In the genomic region with DNA sequence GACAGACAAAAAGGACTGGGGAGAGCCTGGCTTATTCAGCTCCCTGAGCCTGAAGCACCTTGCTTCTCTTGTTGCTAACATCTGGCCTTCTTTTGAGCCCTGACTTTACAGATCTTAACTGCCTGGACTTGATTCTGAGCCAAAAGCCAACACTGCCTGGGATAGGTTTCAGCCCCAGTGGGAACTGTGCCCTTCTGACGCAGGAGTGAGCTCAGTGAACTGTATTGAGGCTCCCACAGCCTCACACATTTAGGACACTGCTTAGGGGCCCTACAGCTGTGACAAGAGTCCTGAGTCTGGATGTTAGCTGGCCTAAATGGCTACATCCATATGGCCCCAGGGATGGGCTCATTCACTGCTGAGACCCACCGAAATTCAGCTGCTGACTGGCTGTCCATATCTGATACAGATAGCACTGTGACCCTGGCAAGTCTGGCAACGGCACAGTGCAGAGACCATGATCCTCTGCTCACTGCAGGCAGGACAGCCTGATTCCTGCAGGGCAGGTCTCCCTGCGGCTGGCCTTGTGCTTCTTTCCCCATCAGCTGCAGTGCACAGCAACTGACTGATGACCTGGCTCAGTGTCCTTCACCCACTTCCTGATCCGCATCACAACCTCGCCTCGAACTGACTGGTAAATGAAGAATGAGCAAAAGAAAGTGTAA, we compare ENCODE assay signal across 15 mouse cellular contexts. TPM values are rescaled to one million over a fixed set of nuclear protein-coding genes. Genes with fewer than 3 reads are reported as not detected.
DNase-seq lines count a peak whose midpoint lies in the region; ATAC-seq and TF ChIP-seq lines count a peak whose summit lies in the region.
"Had no signal": no experiment of that assay in that cellular context is flagged by ENCODE, and none has a peak within 500 bp of the region (broad histone marks: within the 10 kb centered on the region; RNA-seq: fewer than 3 reads in every experiment).

No protein-coding gene starts in this region.

- peaks cover 80% of the 10 kb centered on the region for H3K36me3 ChIP-seq in liver, adult 2 months (ENCODE audit: control insufficient read depth, insufficient read depth, low read length)
- H3K36me3 ChIP-seq in liver, embryonic 11.5 days (ENCODE audit: control insufficient read depth, insufficient read depth, low read length): peaks cover 44% of the 10 kb centered on the region
- peaks cover 80% of the 10 kb centered on the region for H3K36me3 ChIP-seq in intestine, postnatal 0 days (ENCODE audit: control insufficient read depth, insufficient read depth)

- H3K9ac ChIP-seq in liver, adult 2 months (ENCODE audit: low read depth, low read length): no peak overlapping the region
- H3K9ac ChIP-seq in liver, embryonic 11.5 days (ENCODE audit: low read depth, low read length): no peak overlapping the region
- no peak overlapping the region for H3K9ac ChIP-seq in intestine, postnatal 0 days (ENCODE audit: low read depth, low read length)
- H3K9ac ChIP-seq: midbrain, embryonic 15.5 days; neural tube, embryonic 13.5 days had no signal

- no peaks in the 10 kb centered on the region for H3K27me3 ChIP-seq in liver, adult 2 months (ENCODE audit: control insufficient read depth, insufficient read depth, low read length)
- H3K27me3 ChIP-seq in liver, embryonic 11.5 days (replicated peaks; ENCODE audit: control insufficient read depth, insufficient read depth, low read length): no peaks in the 10 kb centered on the region
- H3K27me3 ChIP-seq in intestine, postnatal 0 days (replicated peaks; ENCODE audit: control insufficient read depth, insufficient read depth, low read length): no peaks in the 10 kb centered on the region
- H3K27me3 ChIP-seq: midbrain, embryonic 15.5 days; neural tube, embryonic 13.5 days; Patski had no signal

- H3K4me2 ChIP-seq in liver, embryonic 11.5 days: no peak overlapping the region
- H3K4me2 ChIP-seq in intestine, postnatal 0 days (replicated peaks; ENCODE audit: low read depth): no peak overlapping the region
- H3K4me2 ChIP-seq: midbrain, embryonic 15.5 days; neural tube, embryonic 13.5 days had no signal

- no peak overlapping the region for H3K4me3 ChIP-seq in liver, adult 2 months (ENCODE audit: insufficient read depth, low read depth, low read length)
- H3K4me3 ChIP-seq in liver, embryonic 11.5 days (ENCODE audit: low read depth, low read length): no peak overlapping the region
- no peak overlapping the region for H3K4me3 ChIP-seq in intestine, postnatal 0 days (ENCODE audit: low read depth, low read length)
- H3K4me3 ChIP-seq: forebrain, embryonic 10.5 days; limb, embryonic 10.5 days; midbrain, embryonic 15.5 days; neural tube, embryonic 13.5 days had no signal

- 34% methylated on average over 7 of the region's 7 CpGs for WGBS in liver, adult 2 months
- WGBS in liver, embryonic 11.5 days: 80% methylated on average over 7 of the region's 7 CpGs
- WGBS in intestine, postnatal 0 days: 65% methylated on average over 7 of the region's 7 CpGs

- H3K4me1 ChIP-seq in liver, adult 2 months (ENCODE audit: control insufficient read depth, insufficient read depth, low read length): no peaks in the 10 kb centered on the region
- no peaks in the 10 kb centered on the region for H3K4me1 ChIP-seq in liver, embryonic 11.5 days (replicated peaks; ENCODE audit: control insufficient read depth, insufficient read depth, low read length)
- H3K4me1 ChIP-seq in intestine, postnatal 0 days (replicated peaks; ENCODE audit: control insufficient read depth, insufficient read depth, low read length): peaks cover 9% of the 10 kb centered on the region; the same call in 1 of the 2 replicates
- H3K4me1 ChIP-seq: forebrain, embryonic 10.5 days; midbrain, embryonic 15.5 days; neural tube, embryonic 13.5 days had no signal

- H3K9me3 ChIP-seq in liver, embryonic 11.5 days (ENCODE audit: control insufficient read depth, low read length): no peaks in the 10 kb centered on the region
- no peaks in the 10 kb centered on the region for H3K9me3 ChIP-seq in intestine, postnatal 0 days (ENCODE audit: control insufficient read depth)
- H3K9me3 ChIP-seq: forebrain, embryonic 10.5 days; limb, embryonic 10.5 days; midbrain, embryonic 15.5 days; neural tube, embryonic 13.5 days had no signal

- ATAC-seq in liver, embryonic 11.5 days (replicated peaks; ENCODE audit: low FRiP score): no peak
- 0 out of 2 replicates have a peak, but pooled peaks have one; percentile 20 for ATAC-seq in intestine, postnatal 0 days
- peak; percentile 50; the same call in 1 of the 2 replicates for ATAC-seq in megakaryocyte-erythroid progenitor cell, adult 5-6 weeks (replicated peaks; ENCODE audit: low FRiP score, low TSS enrichment, poor library complexity, severe bottlenecking)
- ATAC-seq in frontal cortex, adult (ENCODE audit: low TSS enrichment): no peak
- ATAC-seq: hindbrain, embryonic 16.5 days; midbrain, embryonic 15.5 days; Patski had no signal

- TF ChIP-seq CTCF in liver, adult 2 months (IDR thresholded peaks at IDR 0.05; ENCODE audit: low read depth, low read length): no peak
- no peak for TF ChIP-seq CTCF in intestine, postnatal 0 days (IDR thresholded peaks at IDR 0.05; ENCODE audit: low read depth)

- peaks cover 6% of the 10 kb centered on the region for H3K79me2 ChIP-seq in liver, adult 2 months (ENCODE audit: control insufficient read depth, insufficient read depth, low read length)

- no peak for TF ChIP-seq POLR2A in liver, adult 2 months (IDR thresholded peaks at IDR 0.05; ENCODE audit: extremely low read depth, insufficient read depth, low read length)

- H3K27ac ChIP-seq in liver, adult 2 months (replicated peaks; ENCODE audit: insufficient read depth, low read depth, low read length): no peak overlapping the region
- no peak overlapping the region for H3K27ac ChIP-seq in liver, embryonic 11.5 days (ENCODE audit: low read depth, low read length)
- peak overlapping the region; percentile 46; the same call in 1 of the 2 replicates for H3K27ac ChIP-seq in intestine, postnatal 0 days (ENCODE audit: low read depth, low read length)
- H3K27ac ChIP-seq: forebrain, embryonic 10.5 days; limb, embryonic 10.5 days; midbrain, embryonic 15.5 days; neural tube, embryonic 13.5 days had no signal

- peak; percentile 57 for DNase-seq in liver, adult 2 months (ENCODE audit: extremely low read depth, low read depth, low spot score)
- DNase-seq in liver, embryonic 11.5 days (ENCODE audit: low spot score): no peak
- DNase-seq in adrenal gland, adult (ENCODE audit: inconsistent age in 2 of 2, low spot score in 1 of 2): peak; percentile 88 to 94
- DNase-seq in cerebellum, postnatal 25 days: no peak
- DNase-seq: cerebellum, adult 8-10 months; layer of hippocampus, adult 9-11 months had no signal

RNA-seq across cellular contexts. Expression of a gene that starts 11.4 kb away (rescaled TPM):
- 97.2 and 107 TPM in 2 replicates for total RNA-seq in liver, adult 2 months (2014; rRNA removed)
- 37.5 and 37.7 TPM in 2 replicates for polyA plus RNA-seq in liver, adult 2 months (2012; rRNA removed)
- 67.1 and 71.5 TPM in 2 replicates for polyA plus RNA-seq in liver, embryonic 11.5 days (2014; fragmentation: Nextera tagmentation; extraction: Ambion mirVana)
- polyA plus RNA-seq in intestine, postnatal 0 days (2015; fragmentation: Nextera tagmentation; extraction: Ambion mirVana): 88.2 and 108 TPM in 2 replicates
- 37.3 and 51.4 TPM in 2 replicates for total RNA-seq in megakaryocyte-erythroid progenitor cell, adult 5-6 weeks (2014; fragmentation: Nextera tagmentation)
- total RNA-seq in megakaryocyte-erythroid progenitor cell, adult 5-6 weeks (2017): 32.3 and 44.1 TPM in 2 replicates

RNA-seq across cellular contexts. Expression of a gene that starts 49.3 kb away (rescaled TPM):
- total RNA-seq in liver, adult 2 months (2014; rRNA removed): 4.6 and 6.5 TPM in 2 replicates
- 9.3 and 11.4 TPM in 2 replicates for polyA plus RNA-seq in liver, adult 2 months (2012; rRNA removed)
- polyA plus RNA-seq in liver, embryonic 11.5 days (2014; fragmentation: Nextera tagmentation; extraction: Ambion mirVana): 29.1 and 33.6 TPM in 2 replicates
- 2.7 and 3.5 TPM in 2 replicates for polyA plus RNA-seq in intestine, postnatal 0 days (2015; fragmentation: Nextera tagmentation; extraction: Ambion mirVana)
- 5.3 and 10.7 TPM in 2 replicates for total RNA-seq in megakaryocyte-erythroid progenitor cell, adult 5-6 weeks (2014; fragmentation: Nextera tagmentation)
- 0.53 and 2.7 TPM in 2 replicates for total RNA-seq in megakaryocyte-erythroid progenitor cell, adult 5-6 weeks (2017)

Comparison
In these comparisons a context has a peak if more than half of its experiments do, and no peak if none do; other contexts are left out.
1. DNase-seq: peak in liver, adult 2 months (single experiment) and adrenal gland, adult (2 of 2); none in liver, embryonic 11.5 days (single experiment) and cerebellum, postnatal 25 days (0 of 2).
2. ATAC-seq: peak in intestine, postnatal 0 days (single experiment) and megakaryocyte-erythroid progenitor cell, adult 5-6 weeks (single experiment); none in liver, embryonic 11.5 days (single experiment) and frontal cortex, adult (single experiment).